In genomic region chr1:88623541-88624115, GRCm38 (mm10) we compare ENCODE assay signal across 17 mouse cellular contexts.
DNase-seq lines count a peak whose midpoint lies in the region; ATAC-seq and TF ChIP-seq lines count a peak whose summit lies in the region.
"Had no signal": no experiment of that assay in that cellular context is flagged by ENCODE, and none has a peak within 500 bp of the region (broad histone marks: within the 10 kb centered on the region; RNA-seq: fewer than 3 reads in every experiment).

No protein-coding gene starts in this region.

- 63% methylated on average over 8 of the region's 8 CpGs for WGBS in hindbrain, embryonic 12.5 days
- WGBS in hindbrain, embryonic 11.5 days: 70% methylated on average over 8 of the region's 8 CpGs
- 43% methylated on average over 8 of the region's 8 CpGs for WGBS in hindbrain, postnatal 0 days
- WGBS in stomach, postnatal 0 days: 90% methylated on average over 8 of the region's 8 CpGs
- WGBS in kidney, embryonic 15.5 days: 78% methylated on average over 8 of the region's 8 CpGs

- no peaks in the 10 kb centered on the region for H3K36me3 ChIP-seq in hindbrain, embryonic 12.5 days
- no peaks in the 10 kb centered on the region for H3K36me3 ChIP-seq in hindbrain, embryonic 11.5 days (ENCODE audit: control insufficient read depth, insufficient read depth, low read length)
- H3K36me3 ChIP-seq in hindbrain, postnatal 0 days (ENCODE audit: insufficient read depth, low read length): no peaks in the 10 kb centered on the region
- no peaks in the 10 kb centered on the region for H3K36me3 ChIP-seq in stomach, postnatal 0 days (ENCODE audit: control insufficient read depth, insufficient read depth, low read length)
- H3K36me3 ChIP-seq in kidney, embryonic 15.5 days: no peaks in the 10 kb centered on the region
- H3K36me3 ChIP-seq: heart, embryonic 15.5 days; intestine, embryonic 15.5 days; limb, embryonic 15.5 days; lung, embryonic 15.5 days; neural tube, embryonic 12.5 days; stomach, embryonic 15.5 days had no signal

- H3K9ac ChIP-seq in hindbrain, embryonic 12.5 days: no peak overlapping the region
- no peak overlapping the region for H3K9ac ChIP-seq in hindbrain, embryonic 11.5 days (ENCODE audit: low read depth, low read length)
- H3K9ac ChIP-seq in hindbrain, postnatal 0 days (replicated peaks; ENCODE audit: low read length): no peak overlapping the region
- no peak overlapping the region for H3K9ac ChIP-seq in stomach, postnatal 0 days (ENCODE audit: low read length)
- H3K9ac ChIP-seq in kidney, embryonic 15.5 days: no peak overlapping the region
- H3K9ac ChIP-seq: heart, embryonic 15.5 days; intestine, embryonic 15.5 days; limb, embryonic 15.5 days; lung, embryonic 15.5 days; neural tube, embryonic 12.5 days; stomach, embryonic 15.5 days had no signal

- no peaks in the 10 kb centered on the region for H3K27me3 ChIP-seq in hindbrain, embryonic 12.5 days
- no peaks in the 10 kb centered on the region for H3K27me3 ChIP-seq in hindbrain, embryonic 11.5 days (ENCODE audit: control insufficient read depth, insufficient read depth, low read length)
- no peaks in the 10 kb centered on the region for H3K27me3 ChIP-seq in hindbrain, postnatal 0 days (ENCODE audit: insufficient read depth, low read length)
- H3K27me3 ChIP-seq in stomach, postnatal 0 days (ENCODE audit: control insufficient read depth, insufficient read depth, low read length): no peaks in the 10 kb centered on the region
- no peaks in the 10 kb centered on the region for H3K27me3 ChIP-seq in kidney, embryonic 15.5 days
- H3K27me3 ChIP-seq: heart, embryonic 15.5 days; intestine, embryonic 15.5 days; limb, embryonic 15.5 days; lung, embryonic 15.5 days; neural tube, embryonic 12.5 days; stomach, embryonic 15.5 days had no signal

- H3K4me1 ChIP-seq in hindbrain, embryonic 12.5 days: peaks cover 9% of the 10 kb centered on the region
- H3K4me1 ChIP-seq in hindbrain, embryonic 11.5 days (replicated peaks; ENCODE audit: control insufficient read depth, insufficient read depth, low read length): peaks cover 2% of the 10 kb centered on the region; the same call in 1 of the 2 replicates
- no peaks in the 10 kb centered on the region for H3K4me1 ChIP-seq in hindbrain, postnatal 0 days (ENCODE audit: insufficient read depth, low read length)
- no peaks in the 10 kb centered on the region for H3K4me1 ChIP-seq in stomach, postnatal 0 days (replicated peaks; ENCODE audit: control insufficient read depth, insufficient read depth)
- no peaks in the 10 kb centered on the region for H3K4me1 ChIP-seq in kidney, embryonic 15.5 days
- H3K4me1 ChIP-seq: intestine, embryonic 15.5 days; limb, embryonic 15.5 days; stomach, embryonic 15.5 days had no signal

- no peaks in the 10 kb centered on the region for H3K9me3 ChIP-seq in hindbrain, embryonic 12.5 days (replicated peaks)
- no peaks in the 10 kb centered on the region for H3K9me3 ChIP-seq in hindbrain, embryonic 11.5 days (ENCODE audit: control insufficient read depth, low read length)
- no peaks in the 10 kb centered on the region for H3K9me3 ChIP-seq in hindbrain, postnatal 0 days (ENCODE audit: low read length)
- H3K9me3 ChIP-seq in stomach, postnatal 0 days (ENCODE audit: control insufficient read depth, low read length): no peaks in the 10 kb centered on the region
- no peaks in the 10 kb centered on the region for H3K9me3 ChIP-seq in kidney, embryonic 15.5 days (replicated peaks)
- H3K9me3 ChIP-seq: heart, embryonic 15.5 days; intestine, embryonic 15.5 days; limb, embryonic 15.5 days; lung, embryonic 15.5 days; neural tube, embryonic 12.5 days; stomach, embryonic 15.5 days had no signal

- no peak for ATAC-seq in hindbrain, embryonic 12.5 days (ENCODE audit: low FRiP score)
- no peak for ATAC-seq in hindbrain, embryonic 11.5 days (ENCODE audit: low FRiP score)
- no peak for ATAC-seq in hindbrain, postnatal 0 days
- no peak for ATAC-seq in stomach, postnatal 0 days (ENCODE audit: low FRiP score, low TSS enrichment)
- ATAC-seq in kidney, embryonic 15.5 days (replicated peaks; ENCODE audit: low FRiP score): no peak
- ATAC-seq: activated CD4-positive, CD25-positive, alpha-beta regulatory T cell, adult 4 months; intestine, embryonic 15.5 days had no signal

- H3K4me2 ChIP-seq in hindbrain, embryonic 12.5 days (replicated peaks): no peak overlapping the region
- no peak overlapping the region for H3K4me2 ChIP-seq in hindbrain, embryonic 11.5 days (replicated peaks; ENCODE audit: low read depth, low read length)
- H3K4me2 ChIP-seq in hindbrain, postnatal 0 days (ENCODE audit: low read depth, low read length): no peak overlapping the region
- H3K4me2 ChIP-seq in stomach, postnatal 0 days (replicated peaks; ENCODE audit: low read depth): no peak overlapping the region
- no peak overlapping the region for H3K4me2 ChIP-seq in kidney, embryonic 15.5 days
- H3K4me2 ChIP-seq: heart, embryonic 15.5 days; intestine, embryonic 15.5 days; limb, embryonic 15.5 days; lung, embryonic 15.5 days; neural tube, embryonic 12.5 days; stomach, embryonic 15.5 days had no signal

- H3K27ac ChIP-seq in hindbrain, embryonic 12.5 days: 0 out of 2 replicates have a peak overlapping the region, but pooled peaks have one; percentile 23
- no peak overlapping the region for H3K27ac ChIP-seq in hindbrain, embryonic 11.5 days (ENCODE audit: low read depth, low read length)
- no peak overlapping the region for H3K27ac ChIP-seq in hindbrain, postnatal 0 days
- no peak overlapping the region for H3K27ac ChIP-seq in stomach, postnatal 0 days (replicated peaks)
- H3K27ac ChIP-seq in kidney, embryonic 15.5 days: no peak overlapping the region
- H3K27ac ChIP-seq: heart, embryonic 15.5 days; intestine, embryonic 15.5 days; limb, embryonic 15.5 days; lung, embryonic 15.5 days; neural tube, embryonic 12.5 days; stomach, embryonic 15.5 days had no signal

- no peak for TF ChIP-seq EP300 in stomach, postnatal 0 days (optimal IDR thresholded peaks at IDR 0.05)

- DNase-seq in hindbrain, embryonic 11.5 days (ENCODE audit: low spot score): no peak
- DNase-seq in right cerebral cortex, postnatal 10 days (ENCODE audit: low spot score in 2 of 2): peak; percentile 53 to 72
- DNase-seq in right cerebral cortex, postnatal 14 days: no peak
- peak; percentile 64 for DNase-seq in hindbrain, postnatal 0 days (ENCODE audit: low spot score)
- no peak for DNase-seq in stomach, postnatal 0 days (ENCODE audit: low spot score)
- DNase-seq in ovary, adult 18-20 months (ENCODE audit: low spot score): no peak
- DNase-seq: cerebellum, adult 18-20 months; thymus, postnatal 4 days had no signal

- no peak overlapping the region for H3K4me3 ChIP-seq in hindbrain, embryonic 12.5 days
- no peak overlapping the region for H3K4me3 ChIP-seq in hindbrain, embryonic 11.5 days (ENCODE audit: low read depth, low read length)
- no peak overlapping the region for H3K4me3 ChIP-seq in hindbrain, postnatal 0 days (ENCODE audit: low read length)
- H3K4me3 ChIP-seq in stomach, postnatal 0 days (ENCODE audit: low read depth, low read length): no peak overlapping the region
- no peak overlapping the region for H3K4me3 ChIP-seq in kidney, embryonic 15.5 days (replicated peaks)
- H3K4me3 ChIP-seq: heart, embryonic 15.5 days; intestine, embryonic 15.5 days; limb, embryonic 15.5 days; lung, embryonic 15.5 days; neural tube, embryonic 12.5 days; stomach, embryonic 15.5 days had no signal

- peak; percentile 31; the same call in 1 of the 2 replicates for TF ChIP-seq CTCF in hindbrain, postnatal 0 days (IDR thresholded peaks at IDR 0.05; ENCODE audit: low read depth)
- 0 out of 2 replicates have a peak, but pooled peaks have one; percentile 8 for TF ChIP-seq CTCF in stomach, postnatal 0 days (IDR thresholded peaks at IDR 0.05; ENCODE audit: low read depth)

Comparison
In these comparisons a context has a peak if more than half of its experiments do, and no peak if none do; other contexts are left out.
1. DNase-seq: peak in right cerebral cortex, postnatal 10 days (2 of 2) and hindbrain, postnatal 0 days (single experiment); none in hindbrain, embryonic 11.5 days (single experiment), right cerebral cortex, postnatal 14 days (single experiment), stomach, postnatal 0 days (single experiment) and ovary, adult 18-20 months (single experiment).